Mouse (Mus musculus): ENCODE measurements around the gene Capn1. TPM values are rescaled to one million over a fixed set of nuclear protein-coding genes. Genes with fewer than 3 reads are reported as not detected.

Gene Capn1
- polyA plus RNA-seq, 1 experiment from 2014 or later, result 2.4 TPM

Small RNAs within 50 kb of the gene (microRNA-seq; reads per million reads assigned to microRNA genes)
- gene Mir6988, result not detected

Other genes starting within 250 kb of the Capn1 start
- 71.6 and 78.5 TPM in 2 replicates for gene Scyl1, start 244.5 kb downstream of the Capn1 start, polyA plus RNA-seq (2016; fragmentation: Nextera tagmentation; extraction: Ambion mirVana)
- gene Frmd8, start 140.6 kb downstream of the Capn1 start, polyA plus RNA-seq (2016; fragmentation: Nextera tagmentation; extraction: Ambion mirVana), result 43.5 and 48.7 TPM in 2 replicates
- 1.8 TPM in 2 replicates for gene Slc25a45, start 138.1 kb downstream of the Capn1 start, polyA plus RNA-seq (2016; fragmentation: Nextera tagmentation; extraction: Ambion mirVana)
- 5.2 and 5.9 TPM in 2 replicates for gene Tigd3, start 121.7 kb downstream of the Capn1 start, polyA plus RNA-seq (2016; fragmentation: Nextera tagmentation; extraction: Ambion mirVana)
- 223 and 240 TPM in 2 replicates for gene Dpf2, start 102.9 kb downstream of the Capn1 start, polyA plus RNA-seq (2016; fragmentation: Nextera tagmentation; extraction: Ambion mirVana)
- 1.3 and 1.7 TPM in 2 replicates for gene Cdc42ep2, start 91.1 kb downstream of the Capn1 start, polyA plus RNA-seq (2016; fragmentation: Nextera tagmentation; extraction: Ambion mirVana)
- 125 and 130 TPM in 2 replicates for gene Pola2, start 51.7 kb downstream of the Capn1 start, polyA plus RNA-seq (2016; fragmentation: Nextera tagmentation; extraction: Ambion mirVana)
- gene Slc22a20, start 29.8 kb downstream of the Capn1 start, polyA plus RNA-seq (2016; fragmentation: Nextera tagmentation; extraction: Ambion mirVana), result not detected in 2 replicates
- gene Syvn1, start 30.7 kb upstream of the Capn1 start, polyA plus RNA-seq (2016; fragmentation: Nextera tagmentation; extraction: Ambion mirVana), result 36.9 and 38.6 TPM in 2 replicates
- gene Mrpl49, start 41.9 kb upstream of the Capn1 start, polyA plus RNA-seq (2016; fragmentation: Nextera tagmentation; extraction: Ambion mirVana), result 90.3 and 91.4 TPM in 2 replicates
- 820 and 955 TPM in 2 replicates for gene Fau, start 41.9 kb upstream of the Capn1 start, polyA plus RNA-seq (2016; fragmentation: Nextera tagmentation; extraction: Ambion mirVana)
- gene Znhit2, start 45.3 kb upstream of the Capn1 start, polyA plus RNA-seq (2016; fragmentation: Nextera tagmentation; extraction: Ambion mirVana), result 35.2 and 36.1 TPM in 2 replicates
- 24.4 and 28.8 TPM in 2 replicates for gene Tm7sf2, start 52.5 kb upstream of the Capn1 start, polyA plus RNA-seq (2016; fragmentation: Nextera tagmentation; extraction: Ambion mirVana)
- gene Vps51, start 61.3 kb upstream of the Capn1 start, polyA plus RNA-seq (2016; fragmentation: Nextera tagmentation; extraction: Ambion mirVana), result 62.1 and 75.7 TPM in 2 replicates
- gene Tmem262, start 64.1 kb upstream of the Capn1 start, polyA plus RNA-seq (2016; fragmentation: Nextera tagmentation; extraction: Ambion mirVana), result not detected in 2 replicates
- gene Gm28374, start 66.4 kb upstream of the Capn1 start, polyA plus RNA-seq (2016; fragmentation: Nextera tagmentation; extraction: Ambion mirVana), result 1.3 and 1.6 TPM in 2 replicates
- gene Zfpl1, start 69.1 kb upstream of the Capn1 start, polyA plus RNA-seq (2016; fragmentation: Nextera tagmentation; extraction: Ambion mirVana), result 74.3 and 85.4 TPM in 2 replicates
- gene Cdca5, start 69.1 kb upstream of the Capn1 start, polyA plus RNA-seq (2016; fragmentation: Nextera tagmentation; extraction: Ambion mirVana), result 70.6 and 76.4 TPM in 2 replicates
- gene AC131692.1, start 78.5 kb upstream of the Capn1 start, polyA plus RNA-seq (2016; fragmentation: Nextera tagmentation; extraction: Ambion mirVana), result 0.56 and 0.89 TPM in 2 replicates
- gene Naaladl1, start 89.9 kb upstream of the Capn1 start, polyA plus RNA-seq (2016; fragmentation: Nextera tagmentation; extraction: Ambion mirVana), result 0.54 and 0.75 TPM in 2 replicates
- gene Sac3d1, start 102.8 kb upstream of the Capn1 start, polyA plus RNA-seq (2016; fragmentation: Nextera tagmentation; extraction: Ambion mirVana), result 65.4 and 73.3 TPM in 2 replicates
- 25.7 and 28.7 TPM in 2 replicates for gene Snx15, start 112.4 kb upstream of the Capn1 start, polyA plus RNA-seq (2016; fragmentation: Nextera tagmentation; extraction: Ambion mirVana)
- gene Batf2, start 125.1 kb upstream of the Capn1 start, polyA plus RNA-seq (2016; fragmentation: Nextera tagmentation; extraction: Ambion mirVana), result not detected in 2 replicates
- gene Arl2, start 125.7 kb upstream of the Capn1 start, polyA plus RNA-seq (2016; fragmentation: Nextera tagmentation; extraction: Ambion mirVana), result 97.0 and 112 TPM in 2 replicates
- gene Majin, start 168.5 kb upstream of the Capn1 start, polyA plus RNA-seq (2016; fragmentation: Nextera tagmentation; extraction: Ambion mirVana), result not detected in 2 replicates
- 0.97 and 2.1 TPM in 2 replicates for gene Gpha2, start 210.5 kb upstream of the Capn1 start, polyA plus RNA-seq (2016; fragmentation: Nextera tagmentation; extraction: Ambion mirVana)
- 16.6 and 17.2 TPM in 2 replicates for gene Ppp2r5b, start 220.0 kb upstream of the Capn1 start, polyA plus RNA-seq (2016; fragmentation: Nextera tagmentation; extraction: Ambion mirVana)
- 11.4 and 13.0 TPM in 2 replicates for gene Atg2a, start 225.8 kb upstream of the Capn1 start, polyA plus RNA-seq (2016; fragmentation: Nextera tagmentation; extraction: Ambion mirVana)

All from limb, embryonic 10.5 days (tissue).